Mouse (Mus musculus) neural tube, embryonic 12.5 days (tissue): ENCODE data around the gene Ferd3l. TPM values are rescaled to one million over a fixed set of nuclear protein-coding genes. Genes with fewer than 3 reads are reported as not detected.

Source experiments
- ATAC-seq: fragments of 200-750 bp; cut with Nextera tagmentation; 2 replicates; pipeline ENCODE4 v1.8.0; 2017; ENCODE audit warnings: low read depth, mild to moderate bottlenecking, moderate TSS enrichment, moderate library complexity; ENCODE audit not compliant: low FRiP score
- H3K27ac ChIP-seq: fragments of 300-500 bp; sonication (generic); 2 replicates; pipeline ENCODE4 v1.5.1; 2016
- H3K27me3 ChIP-seq: fragments of 300-500 bp; sonication (generic); replicated peaks from 2 replicates; pipeline ENCODE4 v1.6.1; 2016; ENCODE audit warnings: mild to moderate bottlenecking
- H3K36me3 ChIP-seq: fragments of 300-500 bp; sonication (generic); 2 replicates; pipeline ENCODE4 v1.6.1; 2016; ENCODE audit warnings: mild to moderate bottlenecking
- H3K4me1 ChIP-seq: fragments of 300-500 bp; sonication (generic); 2 replicates; pipeline ENCODE4 v1.6.1; 2016
- H3K4me2 ChIP-seq: fragments of 300-500 bp; sonication (generic); replicated peaks from 2 replicates; pipeline ENCODE4 v1.6.1; 2016; ENCODE audit warnings: mild to moderate bottlenecking
- H3K4me3 ChIP-seq: fragments of 300-500 bp; sonication (generic); 2 replicates; pipeline ENCODE4 v1.5.1; 2016
- H3K9ac ChIP-seq: fragments of 300-500 bp; sonication (generic); 2 replicates; pipeline ENCODE4 v1.6.1; 2016; ENCODE audit warnings: mild to moderate bottlenecking
- H3K9me3 ChIP-seq: fragments of 300-500 bp; sonication (generic); 2 replicates; pipeline ENCODE4 v1.6.1; 2016; ENCODE audit warnings: mild to moderate bottlenecking
- WGBS: fragments of 180-500 bp; shearing (Covaris S2); methylation state at CpG from one replicate; pipeline ENCODE4 v1.1.7; 2016; 5-methylcytosine and 5-hydroxymethylcytosine counted together
- polyA plus RNA-seq: library from polyadenylated mRNA; unstranded; fragments of >200 nt; fragmentation: Nextera tagmentation; extraction: Ambion mirVana; gene quantifications from 2 replicates; pipeline ENCODE4 v1.2.1, GENCODE M21; 2016

Ferd3l gene
- polyA plus RNA-seq, 1 experiment from 2014 or later = 2.2 TPM

GRCm38 (mm10) chr12:33967514-33967913, 39.3 kb downstream of the Ferd3l start:
- peak; percentile 63 for ATAC-seq

GRCm38 (mm10) chr12:33968041-33968897, 40.0 kb downstream of the Ferd3l start:
- no peaks in the 10 kb centered on the region for H3K36me3 ChIP-seq
- H3K4me2 ChIP-seq = peak overlapping the region; percentile 47
- H3K27ac ChIP-seq = no peak overlapping the region
- peak overlapping the region; percentile 16 for H3K4me3 ChIP-seq
- H3K27me3 ChIP-seq = peaks cover 84% of the 10 kb centered on the region
- H3K9me3 ChIP-seq = no peaks in the 10 kb centered on the region
- ATAC-seq = peak; percentile 42; the same call in 1 of the 2 replicates
- no peak overlapping the region for H3K9ac ChIP-seq
- under 1% methylated on average over 37 of the region's 37 CpGs for WGBS
- H3K4me1 ChIP-seq = peaks cover 21% of the 10 kb centered on the region

More at GRCm38 (mm10) chr12:33967514-33967913, 39.3 kb downstream of the Ferd3l start:
- Histone ChIP-seq H3K4me1 (peaks cover 21% of the 10 kb centered on the region), H3K27ac (no peak overlapping the region), H3K9ac (no peak overlapping the region), H3K4me2 (peak overlapping the region; percentile 47), H3K36me3 (no peaks in the 10 kb centered on the region), H3K27me3 (peaks cover 84% of the 10 kb centered on the region), H3K9me3 (no peaks in the 10 kb centered on the region), H3K4me3 (0 out of 2 replicates have a peak overlapping the region, but pooled peaks have one; percentile 7)
- under 1% methylated on average over 21 of the region's 21 CpGs for WGBS

GRCm38 (mm10) chr12:33968898-33969178, 40.6 kb downstream of the Ferd3l start:
- Histone ChIP-seq H3K9ac (no peak overlapping the region), H3K27me3 (peaks cover 78% of the 10 kb centered on the region), H3K4me1 (peaks cover 21% of the 10 kb centered on the region), H3K27ac (no peak overlapping the region), H3K4me3 (no peak overlapping the region), H3K4me2 (peak overlapping the region; percentile 47), H3K36me3 (no peaks in the 10 kb centered on the region), H3K9me3 (no peaks in the 10 kb centered on the region)
- ATAC-seq = no peak
- 7% methylated on average over 4 of the region's 4 CpGs for WGBS

Other genes with a start within 250 kb of the Ferd3l start
- 13.1 and 15.5 TPM in 2 replicates for gene Twist1, start 29.2 kb downstream of the Ferd3l start, polyA plus RNA-seq